Mouse (Mus musculus): ENCODE measurements around the gene Dcpp2. TPM values are rescaled to one million over a fixed set of nuclear protein-coding genes. Genes with fewer than 3 reads are reported as not detected.
A peak's percentile ranks its signal among the peaks of the same experiment; 100 is the strongest.
"Not testable (repeated sequence)": the region's sequence is repeated elsewhere in the genome, so short reads cannot be mapped to it uniquely, and the experiment has no call there.

The Dcpp2 gene
- total RNA-seq (2021): not detected
- long read RNA-seq, experiment 1: 0 reads
- long read RNA-seq, experiment 2: 0 reads

DNA sequence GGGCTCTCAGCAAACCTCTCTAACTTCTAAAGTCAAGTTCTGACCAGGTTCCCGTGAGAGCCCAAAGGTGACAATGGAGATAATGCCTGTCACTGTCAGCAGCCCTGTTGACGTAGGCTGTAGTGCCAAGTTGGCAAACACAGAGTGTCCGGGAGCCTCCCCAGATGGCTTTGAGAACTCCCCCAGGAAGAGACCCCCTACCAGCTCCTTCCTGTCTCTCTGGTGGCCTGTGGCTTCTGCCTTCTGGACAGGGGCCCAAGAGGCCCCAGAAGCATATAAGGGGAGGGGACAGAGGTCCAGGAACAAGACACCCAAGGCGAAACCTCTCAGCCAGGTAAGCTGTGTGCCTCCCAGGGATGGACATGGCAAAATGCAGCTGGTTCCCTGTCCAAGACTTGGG is at the start of gene Dcpp2, which contains the start of gene Dcpp1:
Gene Dcpp2, plus strand, starts transcription at position 305 of the 400 bp plus-strand sequence.
Gene Dcpp1, plus strand, starts transcription at position 301 of the 400 bp plus-strand sequence.
- not testable (repeated sequence) for DNase-seq (ENCODE audit: low spot score)

DNA sequence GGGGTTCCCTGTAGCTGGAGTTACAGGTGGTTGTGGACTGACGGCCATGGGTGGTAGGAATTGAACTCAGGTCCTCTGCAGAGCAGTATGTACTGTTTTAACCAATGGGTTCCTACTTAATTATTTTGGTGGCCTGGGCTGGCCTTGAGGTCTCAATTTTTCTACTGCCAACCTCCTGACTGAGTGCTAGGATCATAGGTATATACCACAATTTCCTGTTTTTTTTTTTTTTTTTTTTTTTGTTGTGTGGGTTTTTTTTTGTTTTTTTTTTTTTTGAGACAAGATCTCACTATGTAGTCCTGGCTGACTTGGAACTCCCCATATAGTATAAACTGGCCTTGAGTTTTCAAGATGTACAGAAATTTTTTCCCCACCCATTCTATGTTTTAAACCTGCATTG is 49.5 kb upstream of the Dcpp2 start:
- DNase-seq (ENCODE audit: low spot score): no peak

DNA sequence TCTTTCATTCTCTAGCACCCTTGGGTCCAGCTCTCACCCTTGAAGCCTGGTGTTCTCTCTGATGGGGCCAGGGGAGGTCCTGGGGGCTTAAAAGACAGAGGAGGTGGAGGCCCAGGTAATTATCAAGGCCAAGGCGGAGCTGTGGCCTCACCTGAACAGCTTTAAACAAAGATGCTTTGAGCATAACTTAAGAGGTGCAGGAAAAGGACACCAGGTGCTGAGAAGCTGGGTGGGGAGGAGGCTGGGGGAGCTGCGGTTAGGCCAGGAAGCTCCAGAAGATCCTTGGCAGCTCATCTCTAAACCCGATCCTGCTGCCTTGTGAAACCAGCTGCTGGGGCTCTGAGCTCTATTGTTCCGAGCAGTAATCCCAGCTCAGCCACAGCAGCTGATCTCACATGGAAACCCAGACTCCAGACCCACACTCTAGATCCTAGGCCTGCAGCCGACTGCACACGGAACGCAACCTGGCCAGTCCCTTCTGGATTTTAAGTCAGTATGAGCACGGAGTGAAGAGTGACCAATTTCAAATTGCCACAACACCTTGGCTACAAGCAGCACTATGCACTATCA is 44.6 kb upstream of the Dcpp2 start, which contains the start of gene Prss33:
Gene Prss33, minus strand, starts transcription at position 51 of the 570 bp plus-strand sequence.
- DNase-seq (ENCODE audit: low spot score): no peak

DNA sequence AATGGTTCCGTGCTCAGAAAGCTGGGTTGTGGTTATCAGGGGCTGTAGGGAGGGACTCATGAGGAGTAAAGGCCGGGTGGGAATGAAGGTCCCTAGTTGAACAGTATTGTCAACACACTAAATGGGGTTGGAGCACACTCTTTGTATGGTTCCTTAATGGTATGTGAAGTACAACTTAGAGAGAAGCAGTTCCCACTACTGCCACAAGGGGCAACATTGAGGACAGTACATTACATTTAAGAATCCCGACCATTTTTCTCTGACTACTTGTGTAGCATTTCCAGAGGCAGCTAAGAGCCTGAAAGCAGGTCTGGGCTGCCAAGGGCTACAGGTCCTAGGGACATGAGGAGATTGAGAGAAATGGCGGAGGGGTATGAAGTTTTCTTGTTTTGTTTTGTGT is 39.5 kb upstream of the Dcpp2 start:
- peak; percentile 55 for DNase-seq (ENCODE audit: low spot score)

DNA sequence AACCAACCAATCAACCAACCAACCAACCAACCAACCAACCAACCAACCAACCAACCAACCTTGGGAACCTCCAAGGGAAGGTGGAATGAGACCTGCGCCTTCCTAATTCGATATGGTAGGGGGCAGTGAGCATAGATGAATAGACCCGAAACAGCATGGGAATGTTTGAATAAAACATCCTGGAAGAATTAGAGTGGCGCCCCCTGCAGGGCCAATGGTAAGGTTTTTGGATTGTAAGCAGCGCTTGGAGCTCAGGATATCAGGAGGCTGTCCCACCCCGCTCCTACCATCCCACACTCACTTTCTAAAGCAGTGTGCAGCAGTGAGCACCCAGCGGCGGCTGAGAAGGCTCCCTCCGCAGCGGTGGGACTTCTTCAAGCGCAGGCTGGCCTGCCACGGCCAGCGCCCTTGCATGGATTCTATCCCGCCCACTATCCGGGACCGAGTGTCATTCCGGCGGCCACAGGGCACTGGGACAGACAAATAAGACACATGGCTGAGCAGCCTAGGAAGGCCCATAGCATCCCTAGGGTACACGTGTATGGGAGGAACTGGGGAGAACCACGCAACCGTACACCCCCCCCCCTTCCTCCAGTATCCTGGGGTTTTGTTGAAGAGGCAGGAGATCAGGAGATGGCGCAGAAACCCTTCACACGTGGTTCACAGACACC is 37.4 kb upstream of the Dcpp2 start:
- no peak for DNase-seq (ENCODE audit: low spot score)

DNA sequence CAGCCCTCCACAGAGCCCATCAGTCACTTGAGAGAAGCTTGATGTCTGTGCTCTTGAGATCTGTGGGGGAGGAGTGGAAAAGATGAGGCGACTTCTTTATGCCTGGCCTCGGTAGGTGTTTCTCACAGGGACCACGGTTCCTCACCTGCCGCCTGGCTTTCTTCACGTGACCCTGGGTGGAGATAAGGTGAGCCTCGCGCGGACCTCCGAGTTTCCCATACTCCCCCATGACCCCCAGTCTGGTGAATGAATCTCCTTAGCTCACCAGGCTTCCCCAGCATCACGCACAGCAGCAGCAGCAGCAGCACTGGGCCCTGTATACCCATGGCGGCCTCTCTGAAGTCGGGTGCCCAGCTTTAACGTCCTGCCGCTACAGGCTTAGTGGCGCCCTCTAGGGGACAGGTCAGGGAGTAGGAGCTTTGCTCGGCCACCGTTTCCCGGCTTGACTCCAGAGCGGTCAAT is 36.8 kb upstream of the Dcpp2 start, which contains the start of the genes Prss32 and Prss41:
Gene Prss32, plus strand, starts transcription at position 44 of the 462 bp plus-strand sequence.
Gene Prss41, minus strand, starts transcription at position 361 of the 462 bp plus-strand sequence.
- peak; percentile 63 for DNase-seq (ENCODE audit: low spot score)

DNA sequence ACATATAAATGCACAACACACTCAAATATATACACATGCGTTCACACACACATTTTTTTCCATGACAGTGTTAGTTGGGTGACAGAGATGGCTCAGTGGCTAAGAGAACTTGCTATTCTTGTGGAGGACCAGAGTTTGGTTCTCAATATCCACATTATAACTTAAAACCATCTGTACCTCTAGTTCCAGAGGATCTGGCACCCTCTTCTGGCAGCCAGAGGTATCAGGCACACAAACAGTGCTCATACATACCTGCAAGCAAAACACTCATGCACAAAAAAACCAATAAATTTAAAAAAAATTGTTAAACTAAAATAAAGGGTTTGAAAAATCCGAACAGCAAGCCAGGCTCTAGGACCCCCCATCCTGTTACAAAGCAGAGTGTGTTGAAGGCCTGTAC is 30.7 kb upstream of the Dcpp2 start:
- DNase-seq (ENCODE audit: low spot score): no peak

DNA sequence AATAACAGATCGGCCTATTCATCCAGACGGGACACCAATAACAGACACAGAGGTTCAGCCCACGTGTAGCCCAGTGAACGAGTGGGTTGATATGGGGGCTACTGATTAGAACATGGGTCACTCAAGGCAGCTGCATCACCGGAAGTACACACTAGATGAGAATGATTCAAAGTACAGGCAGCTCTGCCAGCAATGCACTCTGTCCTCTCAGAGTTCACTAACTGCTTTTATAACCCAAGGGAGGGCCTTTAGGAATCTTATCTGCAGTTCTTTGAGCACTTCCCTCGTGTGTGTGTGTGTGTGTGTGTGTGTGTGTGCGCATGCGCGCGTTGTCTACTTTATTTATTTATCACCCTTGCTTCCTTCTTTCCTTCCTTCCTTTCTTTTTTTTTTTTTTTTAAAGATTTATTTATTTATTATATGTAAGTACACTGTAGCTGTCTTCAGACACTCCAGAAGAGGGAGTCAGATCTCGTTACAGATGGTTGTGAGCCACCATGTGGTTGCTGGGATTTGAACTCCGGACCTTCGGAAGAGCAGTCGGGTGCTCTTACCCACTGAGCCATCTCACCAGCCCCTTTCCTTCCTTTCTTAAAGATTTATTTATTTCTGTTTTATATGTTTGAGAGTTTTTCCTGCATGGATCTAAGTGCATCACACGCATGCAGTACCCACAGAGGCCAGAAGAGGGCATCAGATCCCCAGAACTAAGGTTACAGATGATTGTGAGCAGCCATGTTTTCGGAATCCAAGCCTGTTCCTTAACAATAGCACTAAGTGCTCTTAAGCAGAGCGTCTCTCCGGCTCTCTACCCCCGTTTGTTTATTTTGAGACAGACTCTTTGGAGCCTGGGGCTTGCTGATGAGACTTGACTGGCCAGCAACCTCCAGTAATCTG is 29.6 kb upstream of the Dcpp2 start:
- DNase-seq (ENCODE audit: low spot score): peak; percentile 62

DNA sequence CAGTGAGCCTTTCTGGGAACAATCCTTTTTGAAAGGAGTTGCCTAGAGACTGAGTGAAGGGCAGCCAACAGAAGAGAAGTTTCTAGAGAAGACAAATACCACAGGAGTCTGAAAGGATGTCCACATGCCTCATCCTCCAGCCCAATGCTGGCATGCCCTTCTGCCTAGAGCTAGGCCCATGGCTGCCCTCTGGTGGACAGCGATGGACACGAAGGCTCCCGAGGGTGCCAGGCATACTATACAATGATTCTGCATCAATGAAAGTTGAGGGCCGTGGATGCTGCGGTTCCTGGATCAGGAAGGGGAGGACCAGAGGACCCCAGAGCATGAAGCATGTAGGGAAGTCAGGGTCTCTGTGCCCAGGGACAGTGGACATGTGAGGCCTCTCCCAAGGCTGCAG is 27.4 kb upstream of the Dcpp2 start:
- peak; percentile 11 for DNase-seq (ENCODE audit: low spot score)

DNA sequence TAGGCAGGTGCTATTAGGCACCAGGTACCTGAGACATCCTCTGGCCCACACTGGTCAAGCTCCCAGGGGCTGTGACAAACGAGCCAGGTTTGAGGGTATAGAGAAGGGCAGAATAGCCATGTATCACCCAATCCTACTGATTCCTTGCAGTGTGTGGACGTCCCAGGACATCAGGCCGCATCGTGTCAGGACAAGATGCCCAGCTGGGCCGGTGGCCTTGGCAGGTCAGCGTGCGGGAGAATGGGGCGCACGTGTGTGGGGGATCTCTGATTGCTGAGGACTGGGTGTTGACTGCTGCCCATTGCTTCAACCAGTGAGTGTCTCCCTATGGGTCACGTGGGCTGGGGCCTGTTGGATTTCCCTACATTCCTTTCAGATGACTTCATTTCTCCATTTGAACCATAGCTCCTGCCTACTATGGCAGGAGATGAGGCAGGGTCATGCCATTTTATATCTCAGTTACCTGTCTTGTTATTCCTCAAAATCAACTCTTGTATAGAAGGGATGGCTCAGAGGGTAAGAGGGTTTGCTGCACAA is 26.4 kb upstream of the Dcpp2 start:
- DNase-seq (ENCODE audit: low spot score): no peak

DNA sequence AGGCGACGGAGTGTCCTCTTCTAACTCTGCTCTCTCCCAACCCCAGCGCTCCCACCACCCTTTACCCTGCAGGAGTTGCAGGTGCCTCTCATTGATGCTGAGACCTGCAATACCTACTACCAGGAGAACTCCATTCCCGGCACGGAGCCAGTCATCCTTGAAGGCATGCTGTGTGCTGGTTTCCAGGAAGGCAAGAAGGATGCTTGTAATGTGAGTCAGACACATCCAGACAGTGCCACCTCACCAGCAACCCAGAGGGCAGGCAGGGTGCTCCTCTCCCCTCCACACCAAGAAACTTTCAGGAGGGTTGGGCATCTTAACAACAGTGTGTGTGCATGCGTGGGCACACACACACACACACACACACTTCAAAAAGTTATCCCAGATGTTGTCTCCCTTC is 23.5 kb upstream of the Dcpp2 start:
- DNase-seq (ENCODE audit: low spot score): no peak

DNA sequence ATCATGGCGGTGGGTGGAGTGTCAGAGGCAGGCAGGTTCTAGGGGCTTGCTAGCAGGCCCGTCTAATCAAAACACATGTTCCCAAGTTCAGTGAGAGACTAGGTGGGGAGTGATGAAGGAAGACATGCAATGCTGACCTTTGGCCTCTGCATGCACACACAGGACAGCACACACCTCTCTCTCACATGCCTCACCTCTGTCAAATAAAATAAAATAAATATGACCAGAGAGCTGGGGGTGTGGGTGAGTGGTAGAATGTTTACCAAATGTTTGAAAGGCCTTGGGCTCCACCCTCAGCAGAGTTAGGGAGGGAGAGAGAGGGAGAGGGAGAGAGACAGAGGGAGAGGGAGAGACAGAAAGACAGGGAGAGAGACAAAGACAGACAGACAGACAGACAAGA is 22.8 kb upstream of the Dcpp2 start:
- no peak for DNase-seq (ENCODE audit: low spot score)

DNA sequence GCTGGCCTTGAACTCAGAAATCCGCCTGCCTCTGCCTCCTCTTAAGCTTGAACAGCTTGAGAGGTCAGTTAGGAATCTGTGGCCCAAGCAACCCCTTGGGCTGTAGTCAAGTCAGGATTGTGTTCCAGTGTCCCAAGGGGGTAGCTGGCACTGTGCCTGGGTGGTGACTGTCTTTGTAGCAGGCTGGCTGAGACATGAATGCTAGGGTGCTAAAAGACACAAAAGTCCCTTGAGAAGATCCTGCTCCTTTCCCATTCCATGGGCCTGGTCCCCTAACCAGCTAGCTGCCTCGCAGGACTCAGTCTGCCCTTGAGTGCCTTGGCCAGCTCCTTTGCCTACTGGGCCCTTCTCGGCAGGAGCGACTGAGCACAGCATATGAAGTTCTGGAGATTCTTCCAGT is 17.8 kb upstream of the Dcpp2 start:
- DNase-seq (ENCODE audit: low spot score): no peak

DNA sequence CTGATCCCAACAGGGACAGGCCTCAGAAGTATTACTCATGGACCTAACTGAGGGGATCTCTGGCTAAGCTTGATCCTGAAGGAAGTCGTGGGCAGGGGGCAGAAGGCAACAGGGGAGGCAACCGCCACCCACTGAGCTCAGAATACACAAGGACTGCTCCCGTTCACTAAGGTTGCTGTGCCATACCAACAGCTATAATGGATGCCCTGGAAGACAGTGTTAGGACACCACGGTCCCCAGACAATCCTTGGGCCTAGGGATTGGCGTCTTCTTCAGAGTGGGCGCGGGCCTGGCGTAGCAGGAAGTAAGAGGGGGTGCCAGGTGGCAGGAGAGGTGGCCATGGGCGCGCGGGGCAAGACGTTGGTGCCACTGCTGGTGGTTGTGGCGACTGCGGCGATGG is 12.9 kb upstream of the Dcpp2 start, which contains the start of gene Prss21:
Gene Prss21, plus strand, starts transcription at position 301 of the 400 bp plus-strand sequence.
- DNase-seq (ENCODE audit: low spot score): no peak

DNA sequence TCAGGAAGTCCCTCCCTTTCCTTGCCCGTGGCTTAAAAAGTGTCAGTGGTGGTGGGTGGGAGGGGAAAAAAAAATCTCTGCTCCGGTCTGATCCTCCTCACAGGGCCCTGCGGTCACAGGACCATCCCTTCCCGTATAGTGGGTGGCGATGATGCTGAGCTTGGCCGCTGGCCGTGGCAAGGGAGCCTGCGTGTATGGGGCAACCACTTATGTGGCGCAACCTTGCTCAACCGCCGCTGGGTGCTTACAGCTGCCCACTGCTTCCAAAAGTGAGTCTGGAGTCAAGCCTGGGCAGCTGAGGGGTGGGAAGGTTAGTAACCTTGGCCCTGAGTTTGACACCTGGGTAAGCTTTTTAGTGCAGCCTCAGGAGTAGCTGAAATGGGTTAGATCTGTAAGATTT is 12.2 kb upstream of the Dcpp2 start:
- no peak for DNase-seq (ENCODE audit: low spot score)

DNA sequence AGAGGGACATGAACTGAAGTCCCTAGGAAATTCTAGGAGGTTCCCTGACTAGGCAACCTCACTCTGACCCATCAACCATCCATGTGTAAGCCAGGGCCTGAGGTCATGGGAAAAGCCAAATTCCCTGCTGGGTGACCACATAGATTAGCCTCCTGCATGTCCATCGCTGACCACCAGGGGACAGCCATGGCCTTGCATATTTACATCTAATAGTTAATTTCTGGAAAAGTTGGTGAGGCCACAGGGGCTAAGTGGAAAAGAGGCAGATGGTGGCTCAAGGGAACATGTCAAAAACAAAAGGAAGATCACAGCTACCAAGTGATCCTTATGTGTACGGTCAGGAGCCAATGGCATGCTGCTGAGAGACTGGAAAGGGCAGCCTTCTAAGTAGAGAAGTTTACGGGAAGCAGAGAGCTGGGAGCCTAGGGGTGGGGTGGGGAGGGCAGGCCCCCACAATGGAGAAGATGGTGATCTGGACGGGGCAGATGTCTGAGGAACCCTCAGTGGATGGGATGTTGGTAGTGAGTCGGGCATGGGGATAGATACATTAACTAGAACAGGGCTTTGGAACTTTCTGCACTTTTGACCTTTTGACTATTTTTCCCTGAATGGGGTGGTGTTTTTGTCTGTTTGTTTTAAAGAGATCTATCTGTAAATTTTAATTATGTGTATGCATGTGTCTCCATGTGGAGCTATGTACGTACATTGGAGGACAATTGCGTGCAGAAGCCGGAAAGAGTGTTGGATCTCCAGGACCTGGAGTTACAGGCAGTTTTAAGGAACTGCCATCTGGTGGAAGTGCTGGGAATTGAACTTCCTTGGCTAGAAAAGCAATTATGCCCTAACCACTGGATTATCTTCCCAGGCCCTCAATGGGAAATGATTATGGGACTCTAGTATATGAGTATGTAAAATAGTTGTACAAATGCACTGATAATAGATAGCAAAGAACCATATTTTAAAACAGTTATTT is 6.5 kb upstream of the Dcpp2 start:
- peak; percentile 43 for DNase-seq (ENCODE audit: low spot score)

DNA sequence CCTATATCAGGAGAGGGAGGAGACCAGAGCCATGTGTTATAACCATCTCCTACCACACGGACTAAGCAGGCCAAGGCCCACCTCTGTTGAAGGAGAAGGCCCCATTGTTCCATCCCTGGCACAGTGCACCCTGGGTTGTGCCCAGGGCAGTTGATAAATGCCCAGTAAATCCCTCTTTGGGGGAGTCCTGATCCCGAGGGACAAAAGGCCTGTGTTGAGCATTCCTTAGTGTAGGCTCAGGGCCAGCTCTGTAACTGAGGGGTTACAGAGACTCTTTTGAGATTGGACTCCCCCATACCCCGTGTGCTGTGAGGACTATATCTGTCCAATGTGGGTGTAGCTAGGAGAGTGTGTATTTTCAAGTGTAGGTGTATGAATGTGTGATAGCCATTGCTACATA is 3.9 kb upstream of the Dcpp2 start:
- DNase-seq (ENCODE audit: low spot score): no peak

DNA sequence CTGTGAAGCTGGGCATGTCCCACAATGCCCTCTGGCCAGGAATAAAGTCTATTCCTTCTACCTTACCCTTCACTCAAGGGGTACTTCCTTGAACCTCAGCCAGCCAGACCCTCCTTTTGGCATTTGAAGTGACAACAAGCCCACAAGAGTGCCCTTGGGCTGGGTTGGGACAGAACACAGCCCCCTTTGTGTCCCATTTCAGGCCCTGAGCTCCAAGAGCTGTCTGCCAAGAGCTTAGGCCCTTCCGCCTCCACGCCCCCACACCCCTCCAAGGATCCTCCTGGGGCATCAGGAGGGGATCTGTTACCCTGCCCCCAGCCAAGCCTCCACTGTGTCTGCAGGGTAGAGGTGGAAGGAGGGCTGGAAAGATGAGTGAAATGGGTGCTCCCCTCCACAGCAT is 3.5 kb upstream of the Dcpp2 start:
- DNase-seq (ENCODE audit: low spot score): no peak

DNA sequence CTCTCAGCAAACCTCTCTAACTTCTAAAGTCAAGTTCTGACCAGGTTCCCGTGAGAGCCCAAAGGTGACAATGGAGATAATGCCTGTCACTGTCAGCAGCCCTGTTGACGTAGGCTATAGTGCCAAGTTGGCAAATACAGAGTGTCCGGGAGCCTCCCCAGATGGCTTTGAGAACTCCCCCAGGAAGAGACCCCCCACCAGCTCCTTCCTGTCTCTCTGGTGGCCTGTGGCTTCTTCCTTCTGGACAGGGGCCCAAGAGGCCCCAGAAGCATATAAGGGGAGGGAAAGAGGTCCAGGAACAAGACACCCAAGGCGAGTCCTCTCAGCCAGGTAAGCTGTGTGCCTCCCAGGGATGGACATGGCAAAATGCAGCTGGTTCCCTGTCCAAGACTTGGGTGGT is 36.5 kb downstream of the Dcpp2 start, which contains the start of gene Dcpp3:
Gene Dcpp3, plus strand, starts transcription at position 301 of the 400 bp plus-strand sequence.
- not testable (repeated sequence) for DNase-seq (ENCODE audit: low spot score)

DNA sequence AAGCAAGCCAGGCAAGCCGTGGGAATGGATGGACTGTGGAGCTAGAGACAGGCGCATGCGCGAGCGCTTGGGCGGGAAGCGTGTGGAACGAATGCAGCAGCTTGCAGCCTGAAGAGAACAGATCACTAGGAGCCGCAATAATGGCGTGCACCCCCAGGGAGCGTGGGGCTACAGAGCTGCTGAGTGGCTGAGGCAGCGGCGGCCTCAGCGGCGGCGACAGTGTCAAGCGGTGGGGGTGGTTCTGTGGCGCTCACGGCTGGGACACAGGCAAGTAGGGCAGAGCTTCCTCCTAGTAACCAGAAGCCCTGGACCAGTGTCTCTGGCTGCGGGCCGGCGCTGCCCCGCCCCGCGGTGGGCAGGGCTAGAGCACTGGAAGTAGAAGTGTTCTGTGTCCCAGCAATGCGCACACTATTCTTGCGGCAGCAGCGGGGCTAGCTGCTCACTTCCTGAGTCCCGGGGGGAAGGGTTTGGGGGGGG is 43.9 kb downstream of the Dcpp2 start:
- DNase-seq (ENCODE audit: low spot score): peak; percentile 90
